Mouse (Mus musculus): Measurements from ENCODE around the gene Ifit1.

Ifit1 gene

DNA sequence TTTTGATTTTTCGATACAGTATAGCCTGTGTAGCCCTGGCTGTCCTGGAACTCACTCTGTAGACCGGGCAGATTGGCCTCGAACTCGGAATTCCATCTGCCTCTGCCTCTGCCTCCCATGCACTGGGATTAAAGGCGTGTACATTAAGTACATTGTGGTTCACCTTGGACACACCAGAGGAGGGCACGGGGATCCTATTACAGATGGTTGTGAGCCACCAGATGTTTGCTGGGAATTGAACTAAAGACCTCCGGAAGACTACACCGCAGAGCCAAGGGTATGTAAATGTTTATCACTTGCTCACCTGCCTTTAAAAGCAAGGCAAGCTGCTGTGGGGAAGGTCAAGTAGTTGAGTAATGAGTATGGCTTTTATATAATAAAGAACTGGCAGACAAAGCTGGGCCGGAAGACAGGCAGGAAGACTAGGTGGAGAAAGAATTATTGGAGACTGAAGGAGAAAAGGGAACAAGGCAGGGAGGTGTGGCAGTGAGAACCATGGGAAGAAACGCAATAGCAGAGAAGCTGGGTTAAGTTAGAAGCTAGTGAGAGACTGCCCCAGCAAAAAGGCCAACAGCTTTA, 14.6 kb downstream of the Ifit1 start:
- DNase-seq (ENCODE audit: low spot score in 2 of 2) = no peak

DNA sequence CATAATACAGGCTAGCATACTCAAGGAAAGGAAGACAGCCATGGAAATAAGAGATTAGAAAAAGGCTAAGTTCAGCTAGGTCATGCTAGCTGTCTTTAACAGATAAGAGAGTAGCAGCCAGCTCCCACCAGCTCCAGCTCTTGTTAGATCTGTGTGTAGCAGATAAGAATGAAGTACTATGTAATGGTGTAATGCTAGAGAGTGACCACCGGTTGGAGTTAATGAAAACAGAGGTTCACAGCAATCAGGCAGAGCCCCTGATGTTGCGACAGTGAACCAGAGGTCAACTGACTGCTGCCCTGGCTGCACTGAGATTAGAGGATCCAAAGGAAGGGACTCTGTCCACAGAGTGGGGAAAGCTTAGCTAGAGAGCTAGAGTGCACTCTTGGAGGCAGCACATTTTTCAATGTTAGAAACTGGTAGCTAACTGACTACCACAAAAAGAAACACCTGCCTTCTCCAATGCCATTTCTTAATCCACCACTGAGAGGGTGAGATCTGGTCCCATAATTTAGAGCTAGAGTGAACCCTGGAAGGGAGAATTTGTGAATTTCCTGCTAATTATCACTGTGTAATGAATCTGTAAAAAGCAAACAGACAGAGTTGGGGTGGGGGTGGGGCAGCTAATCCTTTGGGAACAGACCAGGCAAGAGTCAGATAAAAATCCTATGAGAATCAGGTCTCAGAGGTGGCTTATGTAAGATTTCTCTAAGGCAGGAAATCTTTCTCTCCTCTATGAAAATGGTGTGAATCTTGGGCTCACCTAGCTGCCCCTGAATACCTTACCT, 16.0 kb downstream of the Ifit1 start:
- DNase-seq (ENCODE audit: low spot score in 2 of 2) = no peak

DNA sequence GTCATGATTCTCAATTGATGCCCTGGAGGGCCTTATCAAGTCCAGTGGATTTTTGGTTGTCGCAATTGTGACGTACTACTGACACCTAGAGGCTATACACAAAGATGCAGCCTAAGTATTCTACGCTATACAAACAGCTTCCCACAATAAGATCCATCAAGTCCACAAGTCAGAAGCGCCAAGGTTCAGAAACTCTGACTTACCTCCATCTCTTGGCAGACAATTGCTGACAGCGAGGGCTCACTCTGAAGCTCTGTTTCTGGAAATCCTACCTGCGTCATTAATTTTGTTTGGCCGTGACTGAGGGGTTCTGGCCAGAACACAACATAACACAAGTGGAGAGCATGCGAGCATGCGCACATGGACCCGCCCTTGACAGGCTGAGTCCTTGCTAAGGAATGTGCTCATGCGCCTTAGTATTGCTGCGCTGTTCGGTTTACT, 21.4 kb downstream of the Ifit1 start:
- DNase-seq (ENCODE audit: low spot score in 2 of 2) = peak; percentile 51 to 65

DNA sequence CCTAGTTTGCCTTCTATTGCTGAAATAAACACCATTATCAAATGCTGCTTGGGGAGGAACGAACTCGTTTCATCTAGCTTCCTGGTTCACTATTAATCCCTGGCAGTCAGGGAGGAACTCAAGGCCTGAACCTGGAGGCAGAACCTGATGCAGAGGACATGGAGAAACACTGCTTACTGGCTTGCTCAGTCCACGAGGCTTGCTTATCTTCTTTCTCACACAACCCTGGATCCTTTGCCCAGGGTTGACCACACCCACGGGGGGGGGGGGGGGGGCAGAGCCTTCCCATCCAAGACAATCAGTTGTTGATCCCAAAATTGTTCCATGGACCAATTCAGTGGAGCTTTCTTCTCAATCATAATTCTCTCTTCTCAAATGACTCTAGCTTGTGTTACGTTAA, 22.1 kb downstream of the Ifit1 start:
- no peak for DNase-seq (ENCODE audit: low spot score in 2 of 2)

DNA sequence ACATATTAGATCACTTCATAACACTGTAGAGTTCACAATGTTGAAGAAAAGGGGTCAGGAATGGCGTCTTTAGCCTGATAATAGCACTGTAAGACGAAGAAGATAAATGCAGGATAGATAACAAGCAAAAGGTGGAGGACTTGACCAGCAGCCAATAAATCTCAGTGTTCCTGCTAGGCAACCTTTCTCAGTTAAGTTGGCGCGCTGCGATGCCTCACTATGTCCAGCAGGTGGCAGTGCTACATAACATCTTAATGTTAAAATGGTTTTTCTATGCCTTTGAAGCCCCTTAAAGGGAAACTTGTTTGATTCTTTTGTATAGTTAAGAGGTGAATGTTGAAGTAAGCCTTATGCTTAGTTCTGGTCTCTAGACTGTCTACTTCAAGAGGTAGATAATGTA, 25.5 kb downstream of the Ifit1 start:
- peak; percentile 48 to 80 for DNase-seq (ENCODE audit: low spot score in 2 of 2)

DNA sequence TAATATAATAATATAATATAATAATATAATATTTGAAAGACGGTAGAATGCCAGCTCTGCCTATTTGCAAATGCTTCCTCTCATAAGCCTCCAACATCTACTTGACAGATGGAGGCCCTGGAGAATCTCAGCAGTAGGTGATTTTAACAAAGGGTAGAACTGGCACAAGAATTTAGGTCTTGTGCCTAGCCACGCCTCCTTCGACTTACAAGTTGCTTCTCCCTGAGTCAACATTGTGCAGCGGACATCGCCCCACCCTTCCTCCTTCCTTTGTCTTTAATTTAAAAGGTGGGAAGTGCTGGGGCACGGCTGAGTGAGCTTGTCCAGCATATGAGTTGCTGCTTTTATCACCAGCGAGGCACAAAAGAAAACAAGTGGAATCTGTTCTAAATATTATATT, 32.8 kb downstream of the Ifit1 start:
- no peak for DNase-seq (ENCODE audit: low spot score in 2 of 2)

DNA sequence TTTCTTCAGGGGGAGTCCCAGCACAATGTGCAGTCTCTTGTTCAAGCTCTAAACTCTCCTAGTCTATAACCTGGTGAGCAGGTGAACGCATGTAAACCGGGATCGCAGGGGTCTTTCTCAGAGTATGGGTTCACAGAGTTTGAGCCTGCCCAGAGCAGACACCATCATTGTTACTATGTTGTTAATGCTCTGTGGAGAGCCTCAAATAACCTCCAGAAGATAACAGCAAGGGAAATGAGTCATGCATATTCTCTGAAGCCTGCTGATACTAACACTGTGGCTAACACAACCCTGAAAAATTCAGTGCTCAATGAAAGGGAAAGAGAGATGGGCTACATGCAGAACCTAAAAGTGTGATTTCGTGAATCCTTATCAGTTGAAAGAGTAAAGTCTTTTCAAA, 37.8 kb downstream of the Ifit1 start:
- DNase-seq (ENCODE audit: low spot score in 2 of 2) = no peak

DNA sequence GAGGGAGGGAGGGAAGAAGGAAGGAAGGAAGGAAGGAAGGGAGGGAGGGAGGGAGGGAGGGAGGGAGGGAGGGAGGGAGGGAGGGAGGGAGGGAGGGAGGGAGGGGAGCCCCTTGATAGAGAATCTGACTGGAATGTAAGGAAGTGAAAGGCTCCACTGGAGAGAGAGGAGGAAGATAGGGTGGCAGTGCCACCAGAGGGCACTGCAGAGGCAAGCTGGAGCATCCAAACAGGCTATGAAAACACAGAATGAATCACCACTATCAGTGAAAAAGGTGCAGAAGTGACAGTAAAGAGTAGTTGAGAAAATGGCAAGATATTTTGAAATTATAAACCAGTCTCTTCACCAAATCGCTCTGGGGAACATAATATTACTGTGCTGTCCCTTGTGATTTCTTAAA, 44.2 kb downstream of the Ifit1 start:
- peak; percentile 46 to 64 for DNase-seq (ENCODE audit: low spot score in 2 of 2)

DNA sequence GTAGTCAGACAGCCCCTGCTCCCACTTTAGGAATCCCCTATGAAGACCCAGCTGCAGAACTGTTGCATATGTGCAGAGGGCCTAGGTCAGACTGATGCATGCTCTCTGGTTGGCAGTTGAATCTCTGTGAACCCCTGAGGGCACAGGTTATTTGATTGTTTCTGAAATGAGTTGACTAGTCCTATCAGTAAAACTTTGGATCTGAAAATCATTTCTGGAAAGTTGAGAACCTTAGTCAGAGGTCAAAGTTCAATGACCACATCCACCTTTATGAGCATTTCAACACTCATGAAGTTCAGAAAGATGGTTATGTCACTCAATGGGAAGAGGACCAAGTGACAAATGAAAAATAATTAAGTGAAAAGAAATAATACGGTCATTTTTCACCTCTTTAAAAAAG, 44.9 kb downstream of the Ifit1 start:
- DNase-seq (ENCODE audit: low spot score in 2 of 2) = no peak

DNA sequence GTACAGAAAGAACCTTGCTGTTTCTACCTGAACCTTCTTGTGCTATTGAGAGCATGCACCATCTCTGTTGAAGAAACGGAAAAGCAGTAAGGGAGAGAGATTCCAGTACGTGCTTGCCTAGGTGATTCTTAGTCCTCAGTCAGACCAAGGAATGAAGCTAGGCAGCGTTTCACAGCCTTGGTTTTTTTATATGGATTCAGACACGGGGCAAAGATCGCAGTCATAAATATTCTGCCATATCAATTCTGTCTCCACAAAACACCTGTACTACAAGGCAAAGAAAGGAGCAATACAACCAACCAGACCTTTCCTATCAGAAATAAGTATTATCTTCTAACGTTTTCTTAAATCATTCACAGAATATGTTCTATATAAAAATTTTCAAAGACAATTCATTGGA, 50.7 kb downstream of the Ifit1 start:
- DNase-seq (ENCODE audit: low spot score in 2 of 2) = no peak

DNA sequence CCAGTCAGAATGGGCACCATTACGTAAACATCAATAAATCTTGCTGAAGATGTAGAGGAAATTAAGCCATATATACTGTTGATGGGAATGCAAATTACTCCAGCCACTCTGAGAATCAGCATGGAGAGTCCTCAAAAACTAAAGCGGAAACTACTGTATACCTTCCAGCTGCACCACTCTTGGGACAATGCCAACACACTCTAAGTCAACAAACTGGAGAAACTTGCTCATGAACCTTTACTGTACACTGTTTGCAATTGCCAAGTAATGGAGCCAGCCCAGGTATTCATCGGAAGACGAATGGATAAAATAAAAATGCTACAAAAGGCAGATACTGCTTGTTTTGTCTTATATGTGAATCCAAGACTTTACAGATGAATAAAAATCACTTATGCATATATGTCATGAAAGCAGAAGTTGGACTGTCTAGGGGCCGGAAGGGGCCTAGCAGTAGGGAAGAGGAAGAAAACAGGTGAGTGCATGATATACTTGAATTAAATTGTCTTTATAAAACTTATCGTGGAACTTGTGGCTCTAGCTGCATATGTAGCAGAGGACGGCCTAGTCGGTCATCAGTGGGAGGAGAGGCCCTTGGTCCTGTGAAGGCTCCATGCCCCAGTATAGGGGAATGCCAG, 55.8 kb downstream of the Ifit1 start:
- DNase-seq (ENCODE audit: low spot score in 2 of 2) = no peak

DNA sequence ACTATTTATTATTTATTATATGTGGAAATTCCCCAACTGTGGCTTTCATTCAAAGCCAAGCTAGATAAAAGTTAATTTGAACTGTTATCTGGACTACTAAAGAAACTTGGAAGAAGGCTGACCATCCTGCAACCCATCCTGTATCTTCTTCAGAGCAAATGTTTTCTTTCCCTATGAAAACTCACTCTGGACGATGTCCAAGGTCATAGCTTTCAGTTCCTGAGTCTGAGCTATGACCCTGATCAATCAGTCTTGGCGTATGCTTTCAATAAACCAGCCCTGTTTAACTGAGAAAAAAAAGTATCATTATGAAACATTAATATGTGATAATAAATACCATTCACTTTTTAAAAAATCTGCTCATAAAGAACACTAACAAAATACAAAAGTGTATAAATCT, 56.8 kb downstream of the Ifit1 start:
- no peak for DNase-seq (ENCODE audit: low spot score in 2 of 2)

DNA sequence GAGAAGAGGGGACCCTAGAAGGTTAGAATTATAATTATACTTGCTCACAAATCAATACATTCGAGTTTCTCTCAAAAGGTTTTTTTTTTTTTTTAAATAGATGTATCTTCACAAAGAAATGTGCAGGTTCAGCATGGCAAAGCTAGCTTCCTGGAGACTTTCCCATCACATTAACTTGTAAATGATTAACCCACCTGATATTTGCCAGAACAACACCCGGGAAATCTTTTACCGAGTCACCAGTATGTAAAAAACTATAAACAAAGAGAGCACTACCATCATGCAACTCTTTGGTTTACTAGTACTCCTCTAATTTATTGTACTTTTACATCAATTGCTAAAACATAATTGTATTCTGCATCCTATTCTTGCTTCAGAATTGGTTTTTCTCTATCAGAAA, 57.8 kb downstream of the Ifit1 start:
- no peak for DNase-seq (ENCODE audit: low spot score in 2 of 2)

DNA sequence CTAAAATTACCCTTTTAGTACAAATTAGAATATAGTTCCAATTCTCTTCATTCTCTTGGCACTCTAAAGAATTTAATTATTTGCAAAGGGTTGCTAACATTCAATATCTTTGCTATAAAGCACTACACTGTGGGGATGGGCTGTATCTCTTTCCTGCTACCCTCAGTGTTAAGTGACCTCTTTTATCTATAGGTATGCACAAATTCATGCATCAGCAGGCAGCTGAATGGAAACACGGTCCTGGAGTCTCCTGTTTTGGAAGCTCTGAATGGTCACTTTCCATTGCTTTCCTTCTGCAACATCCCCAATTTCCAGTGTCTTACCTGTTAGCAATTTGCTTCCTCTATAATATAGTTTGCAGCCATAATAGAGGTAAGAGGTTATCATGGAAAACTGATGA, 58.2 kb downstream of the Ifit1 start:
- DNase-seq (ENCODE audit: low spot score in 2 of 2) = no peak

DNA sequence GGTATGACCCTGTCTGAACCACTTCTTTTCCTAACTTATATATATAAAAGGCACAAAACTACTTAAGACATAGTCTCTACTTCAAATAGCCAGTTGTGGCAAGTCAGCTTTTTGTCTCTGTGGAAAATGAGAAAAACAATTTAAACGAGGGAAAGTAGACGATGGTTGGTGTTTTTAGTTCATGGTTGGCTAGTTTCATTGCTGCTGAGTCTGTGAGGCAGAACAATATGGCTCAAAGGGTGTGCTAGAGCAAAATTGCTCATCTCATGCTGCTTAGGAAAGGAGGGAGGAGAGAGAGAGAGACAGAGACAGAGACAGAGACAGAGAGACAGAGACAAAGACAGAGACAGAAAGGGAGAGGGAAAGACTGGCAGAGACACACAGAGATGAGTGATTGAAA, 58.6 kb downstream of the Ifit1 start:
- DNase-seq (ENCODE audit: low spot score in 2 of 2) = no peak

All from frontal cortex, postnatal 36 days (tissue).